Mouse (Mus musculus) G1E-ER4 (cell line): Measurements from ENCODE around the gene Map2k7. TPM values are rescaled to one million over a fixed set of nuclear protein-coding genes. Genes with fewer than 3 reads are reported as not detected.

ENCODE experiments used
- GATA1 ChIP-seq: IDR thresholded peaks from one replicate; pipeline ENCODE4 v1.8.0; 2012; ENCODE audit warnings: low read length, inconsistent platforms
- polyA plus RNA-seq: library from polyadenylated mRNA; stranded (reverse); fragments of >175 nt; gene quantifications from 2 replicates; pipeline ENCODE4 v1.2.3, GENCODE M21; 2012

The Map2k7 gene
- polyA plus RNA-seq, 1 experiment, result 182 TPM

DNA sequence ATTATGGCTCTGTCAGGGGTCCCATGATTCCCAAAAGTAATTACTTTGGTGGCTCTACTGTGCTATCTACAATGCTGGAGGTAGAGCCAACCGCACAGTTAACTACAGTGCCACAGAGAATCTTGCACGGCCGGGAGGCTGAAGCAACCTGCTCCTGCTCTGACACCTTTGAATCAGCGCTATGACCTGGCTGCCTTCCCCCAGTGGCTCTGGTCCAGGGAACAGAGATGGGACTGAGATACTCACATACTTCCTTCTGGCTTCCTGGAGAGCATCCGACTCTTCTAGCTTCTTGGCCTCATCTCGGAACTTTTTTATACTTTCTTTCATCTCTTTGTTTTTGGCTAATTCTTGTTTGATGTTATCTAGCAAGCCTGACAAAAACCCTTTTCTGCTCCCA lies 31.1 kb downstream of the Map2k7 start:
- TF ChIP-seq GATA1, result no peak

DNA sequence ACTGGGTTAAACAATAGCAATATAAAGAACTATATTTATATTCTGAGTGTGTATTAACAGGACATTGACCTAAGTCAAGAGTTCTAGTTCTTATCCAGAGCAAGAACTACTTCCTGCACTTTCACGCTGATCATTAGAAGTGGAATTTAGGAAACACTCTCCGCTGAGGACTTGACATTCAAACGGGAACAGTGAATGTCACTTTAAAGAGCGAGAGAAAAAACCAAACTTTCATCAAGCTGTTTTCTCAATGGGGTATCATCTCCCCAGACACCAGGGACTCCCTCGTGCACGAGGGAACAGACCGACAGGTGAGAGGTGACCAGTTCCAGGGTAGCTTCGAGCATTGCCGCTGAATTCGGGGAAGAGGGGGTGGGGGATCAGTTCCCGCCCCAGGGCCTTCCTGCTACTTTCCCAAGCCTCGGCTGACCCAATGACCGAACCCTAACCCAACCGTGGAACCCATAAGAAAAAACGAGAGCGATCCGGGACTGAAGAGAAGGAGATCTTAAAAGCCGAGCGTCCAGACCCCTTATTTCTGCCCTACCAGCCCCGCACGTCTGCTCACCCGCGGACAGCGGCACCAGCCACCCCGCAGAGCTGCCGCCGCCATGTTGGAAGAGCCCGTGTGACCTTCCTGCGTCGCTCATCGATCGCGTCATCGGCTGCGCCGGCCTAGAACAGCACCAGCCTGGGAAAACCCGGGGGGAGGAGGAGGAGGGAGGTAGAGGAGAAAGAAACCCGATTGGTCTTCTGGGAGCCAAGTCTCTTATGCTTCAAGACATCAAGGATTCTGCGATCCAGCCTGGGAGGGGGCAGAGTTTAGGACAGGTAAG lies 37.0 kb downstream of the Map2k7 start, which contains the start of gene Timm44:
Gene Timm44 (minus strand): TSS at position 639 of the 836 bp plus-strand sequence.
- TF ChIP-seq GATA1, result no peak

DNA sequence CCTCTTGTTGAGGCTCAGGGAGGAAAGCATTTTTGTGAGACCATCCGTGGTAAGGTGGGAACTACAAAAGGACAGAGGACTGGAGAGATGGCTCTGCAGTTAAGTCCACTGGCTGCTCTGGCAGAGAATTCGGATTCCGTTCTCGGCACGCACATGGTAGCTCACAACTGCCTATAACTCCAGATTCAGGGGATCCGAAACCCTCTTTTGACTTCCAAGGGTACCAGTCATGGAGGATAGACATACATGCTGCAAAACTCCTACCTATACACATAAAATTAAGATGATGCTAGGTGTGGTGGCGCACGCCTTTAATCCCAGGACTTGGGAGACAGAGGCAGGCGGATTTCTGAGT lies 37.5 kb downstream of the Map2k7 start:
- TF ChIP-seq GATA1, result no peak

DNA sequence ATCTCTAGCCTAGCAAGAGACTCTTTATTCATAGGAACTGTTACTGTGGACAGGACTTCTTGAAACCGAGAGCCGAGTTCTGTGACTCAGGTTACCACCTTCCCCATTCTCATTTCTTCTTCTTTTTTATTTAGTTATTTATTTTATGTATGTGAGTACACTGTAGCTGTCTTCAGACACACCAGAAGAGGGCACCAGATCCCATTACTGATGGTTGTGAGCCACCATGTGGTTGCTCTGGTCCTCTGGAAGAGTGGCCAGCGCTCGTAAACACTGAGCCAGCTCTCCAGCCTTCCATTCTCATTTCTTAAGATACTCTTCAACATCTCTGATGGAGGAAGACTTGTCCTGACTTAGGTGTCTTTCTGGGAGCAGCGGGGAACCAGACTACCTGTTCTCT lies 54.2 kb downstream of the Map2k7 start:
- no peak for TF ChIP-seq GATA1

Other genes with a start within 250 kb of the Map2k7 start
- not detected in 2 replicates for gene Cd209f, start 132.9 kb upstream of the Map2k7 start, polyA plus RNA-seq
- not detected in 2 replicates for gene Cd209g, start 104.6 kb upstream of the Map2k7 start, polyA plus RNA-seq
- gene Evi5l, start 72.2 kb upstream of the Map2k7 start, polyA plus RNA-seq, result 8.2 TPM in 2 replicates
- gene Prr36, start 21.3 kb upstream of the Map2k7 start, polyA plus RNA-seq, result 0.17 and 0.18 TPM in 2 replicates
- gene Lrrc8e, start 11.9 kb upstream of the Map2k7 start, polyA plus RNA-seq, result 0.02 and 0.06 TPM in 2 replicates
- gene Gm49320, start 125 bp downstream of the Map2k7 start, polyA plus RNA-seq, result 0.37 and 0.39 TPM in 2 replicates
- 16.2 and 20.9 TPM in 2 replicates for gene Tgfbr3l, start 9.5 kb downstream of the Map2k7 start, polyA plus RNA-seq
- 46.1 and 62.3 TPM in 2 replicates for gene Snapc2, start 14.3 kb downstream of the Map2k7 start, polyA plus RNA-seq
- gene Ctxn1, start 20.5 kb downstream of the Map2k7 start, polyA plus RNA-seq, result 1.5 and 2.0 TPM in 2 replicates
- 80.8 and 85.8 TPM in 2 replicates for gene Timm44, start 37.2 kb downstream of the Map2k7 start, polyA plus RNA-seq
- gene Ccl25, start 86.5 kb downstream of the Map2k7 start, polyA plus RNA-seq, result 1.3 and 1.6 TPM in 2 replicates
- gene Elavl1, start 86.7 kb downstream of the Map2k7 start, polyA plus RNA-seq, result 93.4 and 120 TPM in 2 replicates